In the genomic region with DNA sequence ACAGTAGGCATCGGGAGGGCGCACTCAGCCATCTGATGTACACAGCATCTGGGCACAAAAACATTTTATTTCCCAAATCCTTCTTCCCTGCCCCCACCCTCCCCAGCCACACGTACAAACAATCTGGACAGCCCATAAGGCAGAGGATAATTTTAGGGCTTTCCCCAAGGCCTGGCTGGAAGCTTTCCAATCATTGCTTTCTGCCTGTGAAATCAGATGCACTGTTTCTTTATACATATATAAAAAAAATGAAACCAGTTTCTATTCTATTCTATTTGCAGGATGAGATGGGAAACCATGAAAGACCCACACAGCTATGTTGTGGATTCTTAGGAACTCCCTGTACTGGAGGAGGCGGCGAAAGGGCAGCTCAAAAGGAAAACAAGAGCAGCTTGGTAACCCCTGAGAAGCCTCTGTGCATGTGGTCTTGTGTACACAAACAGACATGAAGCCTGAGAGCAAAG, we compare ENCODE assay signal across 11 mouse cellular contexts. TPM values are rescaled to one million over a fixed set of nuclear protein-coding genes. Genes with fewer than 3 reads are reported as not detected.
DNase-seq lines count a peak whose midpoint lies in the region; ATAC-seq and TF ChIP-seq lines count a peak whose summit lies in the region.
"Had no signal": no experiment of that assay in that cellular context is flagged by ENCODE, and none has a peak within 500 bp of the region (broad histone marks: within the 10 kb centered on the region; RNA-seq: fewer than 3 reads in every experiment).

No protein-coding gene starts in this region.

- H3K9me3 ChIP-seq in forebrain, embryonic 13.5 days (replicated peaks): no peaks in the 10 kb centered on the region
- H3K9me3 ChIP-seq in forebrain, embryonic 12.5 days: no peaks in the 10 kb centered on the region
- no peaks in the 10 kb centered on the region for H3K9me3 ChIP-seq in midbrain, postnatal 0 days (ENCODE audit: low read length)

- H3K4me1 ChIP-seq in forebrain, embryonic 13.5 days: peaks cover 10% of the 10 kb centered on the region; the same call in 1 of the 2 replicates
- peaks cover 6% of the 10 kb centered on the region; the same call in 1 of the 2 replicates for H3K4me1 ChIP-seq in forebrain, embryonic 12.5 days
- peaks cover 9% of the 10 kb centered on the region; the same call in 1 of the 2 replicates for H3K4me1 ChIP-seq in midbrain, postnatal 0 days (ENCODE audit: insufficient read depth, low read length)

- H3K27me3 ChIP-seq in forebrain, embryonic 13.5 days: 0 out of 2 replicates have a peak, but pooled peaks cover 3% of the 10 kb centered on the region
- H3K27me3 ChIP-seq in forebrain, embryonic 12.5 days: peaks cover 8% of the 10 kb centered on the region; the same call in 1 of the 2 replicates
- no peaks in the 10 kb centered on the region for H3K27me3 ChIP-seq in midbrain, postnatal 0 days (ENCODE audit: insufficient read depth, low read length)

- no peak overlapping the region for H3K9ac ChIP-seq in forebrain, embryonic 13.5 days
- no peak overlapping the region for H3K9ac ChIP-seq in forebrain, embryonic 12.5 days
- no peak overlapping the region for H3K9ac ChIP-seq in midbrain, postnatal 0 days (replicated peaks; ENCODE audit: low read length, poor library complexity, severe bottlenecking)

- TF ChIP-seq CTCF in midbrain, postnatal 0 days (IDR thresholded peaks at IDR 0.05): no peak

- no peaks in the 10 kb centered on the region for H3K36me3 ChIP-seq in forebrain, embryonic 13.5 days (ENCODE audit: poor library complexity, severe bottlenecking)
- H3K36me3 ChIP-seq in forebrain, embryonic 12.5 days (replicated peaks): no peaks in the 10 kb centered on the region
- H3K36me3 ChIP-seq in midbrain, postnatal 0 days (ENCODE audit: insufficient read depth, low read length): no peaks in the 10 kb centered on the region

- DNase-seq in cerebellum, adult 9-11 months: peak; percentile 79
- DNase-seq in layer of hippocampus, postnatal 10 days (ENCODE audit: low spot score in 2 of 2): peak; percentile 37 to 56
- peak; percentile 56 for DNase-seq in midbrain, postnatal 0 days (ENCODE audit: low spot score)
- no peak for DNase-seq in thymus, postnatal 36 days
- DNase-seq in kidney, adult 8-10 months: no peak

- H3K27ac ChIP-seq in forebrain, embryonic 13.5 days: peak overlapping the region; percentile 63
- no peak overlapping the region for H3K27ac ChIP-seq in forebrain, embryonic 12.5 days
- peak overlapping the region; percentile 32; the same call in 1 of the 2 replicates for H3K27ac ChIP-seq in midbrain, postnatal 0 days (ENCODE audit: low read depth, low read length)

- WGBS in forebrain, embryonic 13.5 days: 57% methylated on average over 5 of the region's 5 CpGs
- 55% methylated on average over 5 of the region's 5 CpGs for WGBS in forebrain, embryonic 12.5 days
- 42% methylated on average over 5 of the region's 5 CpGs for WGBS in midbrain, postnatal 0 days

- ATAC-seq in forebrain, embryonic 13.5 days: peak; percentile 85
- no peak for ATAC-seq in forebrain, embryonic 12.5 days (ENCODE audit: low FRiP score)
- peak; percentile 23; the same call in 1 of the 2 replicates for ATAC-seq in midbrain, postnatal 0 days (ENCODE audit: low FRiP score)
- ATAC-seq in activated CD4-positive, CD25-positive, alpha-beta regulatory T cell, adult 4 months: no peak
- ATAC-seq: intestine, postnatal 0 days; lung, postnatal 0 days had no signal

- no peak overlapping the region for H3K4me3 ChIP-seq in forebrain, embryonic 13.5 days
- no peak overlapping the region for H3K4me3 ChIP-seq in forebrain, embryonic 12.5 days (replicated peaks)
- H3K4me3 ChIP-seq in midbrain, postnatal 0 days (ENCODE audit: low read depth, low read length): no peak overlapping the region
- H3K4me3 ChIP-seq: erythroblast, embryonic 14.5 days had no signal

- H3K4me2 ChIP-seq in forebrain, embryonic 13.5 days: no peak overlapping the region
- H3K4me2 ChIP-seq in forebrain, embryonic 12.5 days: no peak overlapping the region
- no peak overlapping the region for H3K4me2 ChIP-seq in midbrain, postnatal 0 days (ENCODE audit: low read depth, low read length, poor library complexity, severe bottlenecking)

RNA-seq across cellular contexts. Expression of a gene that starts 13.6 kb away (rescaled TPM):
- polyA plus RNA-seq in forebrain, embryonic 13.5 days (2015; fragmentation: Nextera tagmentation; extraction: Ambion mirVana): 62.1 and 81.3 TPM in 2 replicates
- 36.6 and 36.9 TPM in 2 replicates for polyA plus RNA-seq in forebrain, embryonic 12.5 days (2016; fragmentation: Nextera tagmentation; extraction: Ambion mirVana)
- total RNA-seq in layer of hippocampus, postnatal 10 days (2021): 10 to 100 TPM; 26.5 to 32.1 TPM
- 43.4 and 44.6 TPM in 2 replicates for total RNA-seq in midbrain, postnatal 0 days (2014; rRNA removed)
- polyA plus RNA-seq in midbrain, postnatal 0 days (2015; fragmentation: Nextera tagmentation; extraction: Ambion mirVana): 30.3 and 36.0 TPM in 2 replicates
- 1 to 10 TPM; 2.0 to 4.9 TPM for polyA plus RNA-seq in activated CD4-positive, CD25-positive, alpha-beta regulatory T cell, adult 4 months (2017; shearing (Covaris generic))

Comparison
In these comparisons a context has a peak if more than half of its experiments do, and no peak if none do; other contexts are left out.
1. ATAC-seq: peak in forebrain, embryonic 13.5 days (single experiment) and midbrain, postnatal 0 days (single experiment); none in forebrain, embryonic 12.5 days (single experiment) and activated CD4-positive, CD25-positive, alpha-beta regulatory T cell, adult 4 months (single experiment).
2. DNase-seq: peak in cerebellum, adult 9-11 months (single experiment), layer of hippocampus, postnatal 10 days (2 of 2) and midbrain, postnatal 0 days (single experiment); none in thymus, postnatal 36 days (0 of 2) and kidney, adult 8-10 months (0 of 2).